Mouse (Mus musculus): ENCODE data around the gene Olfr15. TPM values are rescaled to one million over a fixed set of nuclear protein-coding genes. Genes with fewer than 3 reads are reported as not detected.

Gene Olfr15
- not detected for total RNA-seq (2023)

GRCm38 (mm10) chr16:3830588-3831109, at the start of gene Olfr15:
Olfr15 (plus strand) TSS chr16:3830878.

DNA sequence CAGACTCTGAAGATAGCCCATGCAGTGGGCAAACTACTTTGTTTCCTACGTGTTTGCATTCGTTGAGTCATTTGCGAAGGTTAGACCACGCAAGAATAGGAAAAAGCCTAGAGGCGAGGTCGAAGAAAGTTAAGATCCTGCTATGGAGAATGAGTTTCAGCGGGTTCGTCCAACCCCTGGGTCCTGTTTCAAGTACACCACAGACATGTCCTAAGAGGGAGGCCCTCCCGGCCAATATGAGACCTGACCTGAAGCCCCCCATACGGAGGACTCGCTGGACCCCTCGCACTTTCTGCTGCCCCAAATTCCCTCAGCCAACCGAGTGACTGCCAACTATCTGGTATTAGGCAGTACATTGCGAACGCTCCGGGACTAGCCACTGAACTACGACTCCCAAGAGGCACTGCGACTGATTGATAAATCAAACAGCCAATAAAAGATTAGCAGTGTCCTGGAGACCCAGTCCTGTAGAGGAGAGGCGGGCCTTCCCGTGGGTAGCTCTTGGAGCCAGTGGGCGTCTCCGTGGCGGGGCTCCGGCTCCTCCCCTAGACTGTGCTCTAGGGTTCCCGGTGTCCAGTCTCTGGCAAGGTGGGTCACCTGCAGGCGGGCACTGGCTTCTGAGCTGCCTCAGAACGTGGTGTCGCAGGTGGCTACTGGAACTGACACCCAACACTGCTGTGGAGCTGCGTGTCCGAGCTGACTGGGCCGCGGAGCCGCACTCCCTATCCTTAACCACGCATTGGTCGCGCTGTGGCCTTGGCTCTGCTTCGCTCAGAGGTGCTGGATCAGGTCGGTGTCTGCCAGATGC, 16.2 kb downstream of the Olfr15 start, which contains the start of gene Zfp174:
Gene Zfp174, plus strand, starts transcription at position 558 of the 808 bp plus-strand sequence.

DNA sequence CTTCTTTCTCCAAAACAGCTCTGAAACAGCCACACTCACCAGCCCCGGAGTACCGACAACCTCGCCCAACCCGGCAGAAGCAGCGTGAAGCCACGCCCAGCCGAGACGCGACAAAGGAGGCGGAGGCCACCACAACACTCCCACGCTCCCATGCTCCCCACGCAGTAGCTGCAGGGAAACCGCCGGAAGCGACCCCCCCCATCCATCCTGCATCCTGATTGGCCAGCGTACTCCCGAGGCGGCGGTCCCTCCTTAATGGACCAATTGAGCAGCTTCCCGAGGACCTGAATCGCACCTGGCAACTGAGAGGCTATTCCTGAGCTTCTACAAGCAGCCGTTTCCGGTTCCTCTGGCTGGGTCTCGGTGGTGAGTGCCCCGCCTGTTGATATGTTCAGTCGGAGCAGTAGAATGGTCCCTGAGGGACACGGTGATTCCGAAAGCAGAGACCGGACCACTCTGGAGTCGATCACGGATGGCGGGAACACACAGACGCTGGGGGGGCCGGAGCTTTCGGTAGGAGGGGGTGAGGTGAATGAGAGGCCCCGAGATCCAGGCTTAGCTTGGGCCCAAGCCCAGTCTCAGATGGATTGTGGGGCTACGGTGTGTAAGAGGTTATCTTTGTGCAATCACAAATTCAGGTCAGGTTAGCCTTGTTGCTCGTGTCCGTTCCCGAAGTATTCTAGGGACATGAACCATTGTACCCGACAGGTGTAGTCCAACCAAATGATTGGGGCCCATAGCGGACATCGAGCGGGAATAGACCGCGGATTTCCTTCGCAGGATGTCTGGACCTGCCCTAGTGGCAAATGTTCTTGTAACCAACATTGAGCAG, 41.8 kb downstream of the Olfr15 start, which contains the start of gene Naa60:
Gene Naa60, plus strand, starts transcription at position 160 of the 832 bp plus-strand sequence.

GRCm38 (mm10) chr16:3884201-3885064, 53.8 kb downstream of the Olfr15 start, which contains the start of the genes Zfp597 and Gm20695:
Zfp597 (minus strand) TSS chr16:3884561.
Gm20695 (plus strand) TSS chr16:3884648.

Other genes with a start within 250 kb of the Olfr15 start
- not detected for gene Olfr161, start 239.8 kb upstream of the Olfr15 start, total RNA-seq (2023)
- 0.73 TPM for gene Mefv, start 112.8 kb upstream of the Olfr15 start, total RNA-seq (2023)
- 46.7 TPM for gene Zfp263, start 86.8 kb upstream of the Olfr15 start, total RNA-seq (2023)
- 0.35 TPM for gene Zfp174, start 16.4 kb downstream of the Olfr15 start, total RNA-seq (2023)
- 81.6 TPM for gene Naa60, start 41.5 kb downstream of the Olfr15 start, total RNA-seq (2023)
- 28.4 TPM for gene Zfp597, start 53.7 kb downstream of the Olfr15 start, total RNA-seq (2023)
- not detected for gene Gm20695, start 53.8 kb downstream of the Olfr15 start, total RNA-seq (2023)
- gene 1700037C18Rik, start 77.8 kb downstream of the Olfr15 start, total RNA-seq (2023): 4.9 TPM
- 25.7 TPM for gene Cluap1, start 77.9 kb downstream of the Olfr15 start, total RNA-seq (2023)
- gene Nlrc3, start 145.8 kb downstream of the Olfr15 start, total RNA-seq (2023): 76.5 TPM
- 56.4 TPM for gene Slx4, start 172.9 kb downstream of the Olfr15 start, total RNA-seq (2023)
- not detected for gene Dnase1, start 206.1 kb downstream of the Olfr15 start, total RNA-seq (2023)
- gene Trap1, start 246.9 kb downstream of the Olfr15 start, total RNA-seq (2023): 73.5 TPM

Data from CD4-positive naive resting alpha-beta T cell, adult 76 days (primary cell).